Mouse (Mus musculus) olfactory bulb, adult 2 months (tissue): Measurements from ENCODE around the gene Spred3. TPM values are rescaled to one million over a fixed set of nuclear protein-coding genes. Genes with fewer than 3 reads are reported as not detected.

Source experiments
- H3K27ac ChIP-seq: fragments of 200-500 bp; 2 replicates; pipeline ENCODE4 v1.5.1; 2012; ENCODE audit warnings: low read depth, low read length; ENCODE audit not compliant: insufficient read depth
- H3K4me1 ChIP-seq: fragments of 200-500 bp; 2 replicates; pipeline ENCODE4 v1.6.1; 2012; ENCODE audit warnings: low read length; ENCODE audit not compliant: control insufficient read depth, insufficient read depth
- H3K4me3 ChIP-seq: fragments of 200-500 bp; 2 replicates; pipeline ENCODE4 v1.5.1; 2012; ENCODE audit warnings: mild to moderate bottlenecking, low read depth, low read length, moderate library complexity; ENCODE audit not compliant: insufficient read depth
- CTCF ChIP-seq: fragments of 200-500 bp; IDR thresholded peaks from 2 replicates; pipeline ENCODE4 v1.5.1; 2012; ENCODE audit warnings: low read depth, mild to moderate bottlenecking, low read length, moderate library complexity; ENCODE audit not compliant: insufficient read depth
- POLR2A ChIP-seq: fragments of 200-500 bp; IDR thresholded peaks from 2 replicates; pipeline ENCODE4 v1.6.1; 2012; ENCODE audit warnings: mild to moderate bottlenecking, low read depth, low read length, moderate library complexity; ENCODE audit not compliant: insufficient read depth
- WGBS: fragments of 180-500 bp; shearing (Covaris S2); methylation state at CpG from one replicate; pipeline ENCODE4 v1.1.7; 2018; 5-methylcytosine and 5-hydroxymethylcytosine counted together
- polyA plus RNA-seq: library from polyadenylated mRNA; stranded (reverse); fragments of >200 nt; gene quantifications from 2 replicates; pipeline ENCODE4 v1.2.4, GENCODE M21; 2012; ENCODE audit warnings: low replicate concordance; ENCODE audit not compliant: missing spikeins, insufficient read depth, insufficient read length

The Spred3 gene
- polyA plus RNA-seq, 1 experiment, result not detected

GRCm38 (mm10) chr7:29180854-29181236, 10.6 kb upstream of the Spred3 start:
- 41% methylated on average over 5 of the region's 5 CpGs for WGBS
- Histone ChIP-seq H3K27ac (peak overlapping the region; percentile 22; the same call in 1 of the 2 replicates), H3K4me1 (peaks cover 8% of the 10 kb centered on the region), H3K4me3 (peak overlapping the region; percentile 88)
- no peak for TF ChIP-seq CTCF
- no peak for TF ChIP-seq POLR2A

DNA sequence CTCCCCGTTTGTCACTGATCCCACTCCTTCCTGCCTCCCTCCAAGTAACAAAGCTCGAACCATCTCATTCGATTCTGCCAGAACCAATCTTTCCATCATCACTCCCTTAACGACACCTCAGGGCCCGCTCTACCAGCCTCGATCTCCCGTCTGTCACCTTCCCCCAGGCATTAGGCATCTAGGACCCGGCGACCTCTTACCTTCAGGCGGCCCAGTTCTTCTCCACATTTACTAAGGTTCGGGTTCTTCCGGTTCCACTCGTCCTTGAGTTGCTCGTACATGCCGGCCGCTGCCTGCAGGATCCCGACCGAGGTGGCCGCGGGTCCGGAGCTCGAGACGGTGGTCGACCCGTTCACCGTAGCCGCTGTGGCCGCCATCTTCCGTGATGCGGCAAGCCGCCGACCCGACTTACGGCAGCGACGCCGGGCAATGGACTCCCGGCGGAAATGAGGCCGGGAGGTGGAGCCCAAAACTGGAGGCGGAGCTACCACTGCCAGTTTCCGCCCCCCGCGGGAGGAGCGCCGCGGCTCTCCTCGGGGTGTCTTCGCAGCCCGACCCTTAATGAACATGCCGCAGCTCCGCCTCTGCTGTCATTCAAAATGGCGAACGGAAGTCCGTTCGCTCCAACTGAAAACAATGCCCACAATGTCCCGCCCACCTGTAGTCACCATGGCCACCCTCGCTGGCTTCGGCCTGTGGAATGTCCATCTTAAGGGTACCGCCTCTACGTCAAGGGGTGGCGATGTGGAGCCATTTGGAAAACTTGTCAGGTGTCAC, 10.1 kb upstream of the Spred3 start, which contains the start of gene Psmd8:
Gene Psmd8 (minus strand): TSS at position 625 of the 777 bp plus-strand sequence.
- Histone ChIP-seq H3K27ac (peak within 1 kb of the TSS; percentile 60; the same call in 1 of the 2 replicates), H3K4me3 (peak within 1 kb of the TSS; percentile 88), H3K4me1 (peaks cover 8% of the 10 kb centered on the region)
- no peak; the same call in 1 of the 2 replicates for TF ChIP-seq CTCF
- TF ChIP-seq POLR2A, result peak; percentile 94
- WGBS, result under 1% methylated on average over 62 of the region's 62 CpGs

GRCm38 (mm10) chr7:29179323-29179722, 9.1 kb upstream of the Spred3 start:
- Histone ChIP-seq H3K4me3 (peak overlapping the region; percentile 32), H3K4me1 (peaks cover 8% of the 10 kb centered on the region), H3K27ac (no peak overlapping the region)
- 27% methylated on average over 7 of the region's 7 CpGs for WGBS
- TF ChIP-seq CTCF (no peak), POLR2A (no peak)

DNA sequence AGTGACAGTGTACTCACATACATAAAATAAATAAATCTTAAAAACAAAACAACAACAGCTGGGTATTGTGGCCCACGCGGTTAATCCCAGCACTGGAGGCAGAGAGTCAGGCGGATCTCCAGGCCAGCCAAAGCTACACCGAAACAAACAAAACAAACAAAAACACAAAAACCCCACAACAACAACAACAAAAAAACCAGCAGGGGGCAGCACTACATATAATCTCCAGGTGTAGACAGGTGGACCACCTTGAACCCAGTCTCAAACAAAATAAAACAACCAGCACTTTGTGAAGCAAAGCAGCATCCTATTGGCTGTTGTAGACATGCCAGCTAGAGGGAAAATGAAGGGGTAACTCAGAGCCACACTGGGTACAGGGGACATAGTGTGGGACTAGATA, 7.9 kb upstream of the Spred3 start:
- 82% methylated on average over 4 of the region's 4 CpGs for WGBS

GRCm38 (mm10) chr7:29172390-29173016, 2.3 kb upstream of the Spred3 start:
- 64% methylated on average over 32 of the region's 32 CpGs for WGBS

More for the DNA sequence above, 7.9 kb upstream of the Spred3 start:
- TF ChIP-seq CTCF (no peak), POLR2A (no peak)
- no peak overlapping the region for H3K27ac ChIP-seq
- H3K4me1 ChIP-seq, result peaks cover 8% of the 10 kb centered on the region
- no peak overlapping the region for H3K4me3 ChIP-seq

GRCm38 (mm10) chr7:29171562-29172097, 1.4 kb upstream of the Spred3 start:
- Histone ChIP-seq H3K4me3 (no peak overlapping the region), H3K27ac (no peak overlapping the region), H3K4me1 (peaks cover 41% of the 10 kb centered on the region)
- TF ChIP-seq CTCF (no peak), POLR2A (no peak)
- 13% methylated on average over 34 of the region's 34 CpGs for WGBS

More at GRCm38 (mm10) chr7:29172390-29173016, 2.3 kb upstream of the Spred3 start:
- Histone ChIP-seq H3K4me3 (no peak overlapping the region), H3K27ac (no peak overlapping the region), H3K4me1 (peaks cover 41% of the 10 kb centered on the region)
- TF ChIP-seq CTCF (no peak), POLR2A (no peak)

DNA sequence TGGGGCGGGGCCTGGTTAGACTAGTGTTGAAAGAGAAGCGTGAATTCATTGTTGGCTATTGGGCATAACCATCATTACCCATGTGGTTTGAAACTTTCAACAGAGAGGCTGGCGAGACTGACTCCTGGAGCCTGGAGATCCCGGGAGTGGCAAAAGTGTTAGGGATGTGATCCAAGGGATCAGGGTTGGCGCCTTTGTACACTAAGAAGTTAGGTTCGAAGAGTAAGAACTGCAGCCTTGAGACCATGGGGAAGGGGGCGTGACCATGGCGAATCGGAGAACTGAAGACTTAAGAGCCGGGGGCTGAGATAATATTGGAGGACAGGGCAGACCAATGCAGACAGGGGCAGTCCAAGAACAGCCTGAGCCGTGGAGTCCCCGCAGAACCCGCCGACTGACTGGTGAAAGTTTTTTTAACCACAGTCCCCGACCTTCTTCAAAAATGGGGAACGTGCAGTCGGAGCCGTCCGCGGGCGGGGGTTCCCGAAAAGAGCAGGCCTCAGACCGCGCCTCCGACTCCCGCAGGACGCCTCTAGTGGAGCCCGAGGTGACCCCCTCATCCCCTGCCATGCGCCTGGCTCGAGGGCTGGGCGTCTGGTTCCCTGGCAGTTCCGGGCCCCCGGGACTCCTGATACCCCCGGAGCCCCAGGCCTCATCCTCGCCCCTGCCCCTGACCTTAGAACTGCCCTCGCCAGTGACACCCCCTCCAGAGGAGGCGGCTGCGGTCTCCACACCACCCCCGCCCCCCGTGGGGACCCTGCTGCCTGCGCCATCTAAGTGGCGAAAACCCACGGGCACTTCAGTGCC, 747 bp upstream of the Spred3 start:
- 2% methylated on average over 43 of the region's 43 CpGs for WGBS
- TF ChIP-seq POLR2A (no peak), CTCF (no peak)
- H3K4me1 ChIP-seq, result peaks cover 41% of the 10 kb centered on the region
- H3K27ac ChIP-seq, result no peak overlapping the region
- H3K4me3 ChIP-seq, result peak overlapping the region; percentile 90

GRCm38 (mm10) chr7:29169231-29170065, 763 bp downstream of the Spred3 start:
- H3K27ac ChIP-seq, result peak overlapping the region; percentile 36; the same call in 1 of the 2 replicates
- WGBS, result under 1% methylated on average over 30 of the region's 39 CpGs
- TF ChIP-seq CTCF, result no peak
- TF ChIP-seq POLR2A, result peak; percentile 11; the same call in 1 of the 2 replicates

More at GRCm38 (mm10) chr7:29169231-29170065, 763 bp downstream of the Spred3 start:
- H3K4me3 ChIP-seq, result peak overlapping the region; percentile 90
- H3K4me1 ChIP-seq, result peaks cover 41% of the 10 kb centered on the region
